Mouse (Mus musculus) adrenal gland, adult 18-20 months (tissue): ENCODE results near the gene Nxpe5. TPM values are rescaled to one million over a fixed set of nuclear protein-coding genes. Genes with fewer than 3 reads are reported as not detected.
A peak's percentile ranks its signal among the peaks of the same experiment; 100 is the strongest.
"Not testable (repeated sequence)": the region's sequence is repeated elsewhere in the genome, so short reads cannot be mapped to it uniquely, and the experiment has no call there.

Experiments
- DNase-seq, 2 experiments: peaks; one replicate each; pipeline ENCODE4 v3.0.0; 2021 to 2022; ENCODE audit warnings: low spot score in 2 of 2
- long read RNA-seq, 2 experiments: library from polyadenylated mRNA; stranded (forward); transcript quantifications; one replicate each; pipeline ENCODE4 v2.0.0; 2021
- total RNA-seq, 2 experiments: library from RNA; stranded (reverse); gene quantifications; 1 replicate in 1 of 2; 2 replicates in 1 of 2; pipeline ENCODE4 v1.2.3; 2021

Nxpe5 gene
- under 1 TPM in 1 of 2 experiments, not detected in 1; 0.48 TPM for total RNA-seq
- long read RNA-seq, experiment 1 = 0 reads
- long read RNA-seq, experiment 2 = 0 reads

DNA sequence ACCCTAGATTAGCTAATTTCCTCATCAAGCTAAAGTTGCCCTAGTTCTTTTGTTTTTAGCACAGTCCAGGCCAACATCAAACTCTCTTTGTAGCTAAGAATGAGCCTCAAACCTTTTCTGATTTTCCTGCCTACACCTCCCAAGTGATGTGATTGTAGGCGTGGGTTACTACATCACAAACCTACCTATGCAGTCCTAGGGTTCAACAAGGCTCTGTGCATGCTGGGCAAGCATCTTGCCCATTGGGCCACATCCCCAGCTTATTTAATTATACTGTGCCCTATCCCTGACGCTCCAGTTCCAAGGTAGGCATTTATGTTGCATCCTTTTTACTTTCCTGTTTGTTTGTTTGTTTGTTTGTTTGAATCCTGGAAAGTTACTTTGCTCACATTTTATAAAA lies at the start of gene Nxpe5:
Nxpe5 (plus strand) TSS at position 199 of the 400 bp plus-strand sequence.
- no peak for DNase-seq

DNA sequence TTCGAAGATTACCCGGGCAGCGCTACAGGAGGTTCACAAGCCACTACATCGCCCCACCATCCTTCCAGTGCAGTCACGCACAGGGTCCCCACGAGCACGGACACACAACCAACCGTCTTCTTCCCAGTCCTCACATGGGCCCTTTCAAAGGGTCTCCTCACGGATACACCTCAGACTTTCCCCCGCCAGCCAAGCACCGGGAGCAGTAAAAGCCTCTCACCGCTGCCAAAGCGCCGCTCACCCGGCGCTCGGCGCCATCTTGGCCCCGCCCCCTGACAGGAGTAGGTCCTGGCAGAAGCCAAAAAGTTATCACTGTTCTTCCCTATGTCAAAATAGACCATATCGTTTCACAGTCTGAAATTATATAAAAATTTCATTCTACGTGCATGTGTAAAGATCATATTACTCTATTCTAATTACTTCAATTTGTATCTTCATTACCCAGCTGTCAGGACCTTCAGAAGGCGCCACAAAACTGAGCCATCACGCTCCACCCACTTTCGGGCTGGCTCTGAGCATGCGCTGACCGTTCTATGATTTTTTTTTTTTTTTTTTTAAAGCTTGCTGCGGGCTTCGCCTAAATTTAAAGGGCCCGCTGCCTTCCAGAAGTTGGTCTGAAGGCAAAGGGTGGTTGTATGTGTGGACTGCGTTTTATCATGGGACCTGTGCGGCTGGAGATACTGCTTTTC lies 38.6 kb upstream of the Nxpe5 start, which contains the start of the genes Taf6 and Cnpy4:
Taf6 (minus strand) TSS at position 502 of the 689 bp plus-strand sequence.
Cnpy4 (plus strand) TSS at position 536 of the 689 bp plus-strand sequence.
- peak; percentile 70 to 77 for DNase-seq

DNA sequence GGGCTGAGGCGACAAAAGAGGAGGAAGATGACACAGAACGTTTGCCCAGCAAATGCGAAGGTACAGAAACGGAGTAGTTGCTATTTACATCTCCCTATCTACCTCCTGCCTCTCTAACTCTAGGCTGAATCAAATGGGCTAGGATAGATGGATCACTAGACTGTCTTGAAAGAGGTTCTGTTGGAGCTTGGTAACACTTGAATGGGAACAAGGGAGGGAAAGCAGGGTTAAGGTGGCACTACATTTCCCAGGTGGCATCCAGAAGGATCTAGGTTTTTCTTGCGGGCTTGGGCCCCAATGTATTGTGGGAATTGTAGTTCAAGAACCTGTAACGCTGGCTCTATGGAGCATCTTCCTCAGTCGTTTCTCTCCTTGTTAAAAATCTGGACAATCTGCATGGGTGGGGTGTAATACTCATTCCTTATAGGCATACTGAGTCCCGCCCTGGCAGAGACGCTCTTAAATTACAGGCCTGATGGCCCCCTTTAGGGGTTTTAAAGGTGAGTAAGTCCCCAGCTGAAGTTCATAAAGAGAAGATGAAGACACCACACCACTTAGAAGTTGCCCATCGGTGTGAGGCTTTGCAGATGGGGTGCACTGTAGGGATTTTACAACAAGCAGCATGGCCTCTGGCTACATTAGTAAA lies 37.9 kb upstream of the Nxpe5 start:
- DNase-seq = peak; percentile 44 to 53

DNA sequence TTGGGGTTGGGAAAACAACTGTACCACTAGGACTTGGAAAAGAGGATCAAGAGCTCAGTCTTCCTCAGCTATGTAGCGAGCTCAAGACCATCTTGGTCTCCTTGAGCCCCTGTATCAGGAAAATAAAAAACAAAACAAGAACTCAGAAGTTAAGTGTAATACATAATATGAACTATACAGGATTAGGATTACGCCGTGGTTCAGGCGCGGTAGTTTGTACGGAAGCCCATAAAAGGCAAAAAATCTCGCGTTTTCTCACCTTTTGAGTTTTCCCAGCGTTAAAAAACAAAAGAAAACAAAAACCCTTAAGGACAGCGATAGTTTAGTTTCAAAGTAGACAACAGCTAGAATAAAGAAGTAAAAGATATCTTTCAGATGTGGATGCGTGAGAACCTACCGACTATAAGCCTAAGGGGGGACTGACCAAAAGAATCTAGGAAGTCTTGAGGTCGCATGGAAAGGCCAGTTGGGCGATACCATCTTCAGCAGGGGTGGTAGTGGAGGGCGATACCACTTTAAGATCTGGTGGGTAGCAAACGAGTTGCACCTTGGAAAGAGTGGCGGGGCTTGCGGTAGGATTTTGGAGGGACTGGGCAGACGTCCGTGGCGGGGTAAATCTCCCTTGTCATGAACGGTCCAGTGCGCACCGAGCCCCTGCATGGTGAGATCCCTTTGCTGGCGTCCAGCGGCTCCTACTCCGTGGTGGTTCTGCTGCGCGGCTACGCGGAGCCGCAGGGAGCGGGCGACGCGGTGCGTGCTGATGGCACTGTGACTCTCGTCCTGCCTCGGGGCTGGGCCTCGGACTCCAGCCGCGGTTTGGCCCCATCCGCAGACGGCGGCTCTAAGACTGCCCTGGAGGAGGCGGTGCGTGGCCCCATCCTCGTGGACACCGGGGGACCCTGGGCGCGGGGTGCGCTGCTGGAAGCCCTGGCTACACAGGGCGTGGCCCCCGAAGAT lies 31.6 kb upstream of the Nxpe5 start, which contains the start of gene Mblac1:
Mblac1 (plus strand) TSS at position 544 of the 957 bp plus-strand sequence.
- DNase-seq = peak; percentile 78 to 79

DNA sequence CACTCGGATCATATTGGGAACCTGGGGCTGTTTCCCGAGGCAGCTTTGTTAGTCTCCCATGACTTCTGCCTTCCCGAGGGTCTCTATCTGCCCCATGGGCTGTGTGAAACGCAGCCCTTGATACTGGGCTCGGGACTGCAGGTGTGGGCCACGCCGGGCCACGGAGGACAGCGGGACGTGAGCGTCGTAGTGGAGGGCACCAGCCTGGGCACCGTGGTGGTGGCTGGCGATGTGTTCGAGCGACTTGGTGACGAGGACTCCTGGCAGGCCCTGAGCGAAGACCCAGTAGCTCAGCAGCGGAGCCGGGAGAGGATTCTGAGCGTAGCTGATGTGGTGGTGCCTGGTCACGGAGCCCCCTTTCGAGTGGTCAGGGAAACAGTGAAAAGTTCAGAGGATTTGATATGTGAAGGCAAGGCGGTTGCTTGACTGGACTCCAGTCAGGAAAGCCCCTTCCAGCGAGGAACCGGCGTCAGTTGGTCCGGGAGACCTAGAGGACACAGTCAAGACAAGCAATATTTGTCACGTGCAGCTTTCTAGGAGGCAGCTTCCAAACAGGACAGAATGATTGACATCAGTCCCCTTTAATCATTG lies 30.8 kb upstream of the Nxpe5 start:
- peak; percentile 41 to 42 for DNase-seq

DNA sequence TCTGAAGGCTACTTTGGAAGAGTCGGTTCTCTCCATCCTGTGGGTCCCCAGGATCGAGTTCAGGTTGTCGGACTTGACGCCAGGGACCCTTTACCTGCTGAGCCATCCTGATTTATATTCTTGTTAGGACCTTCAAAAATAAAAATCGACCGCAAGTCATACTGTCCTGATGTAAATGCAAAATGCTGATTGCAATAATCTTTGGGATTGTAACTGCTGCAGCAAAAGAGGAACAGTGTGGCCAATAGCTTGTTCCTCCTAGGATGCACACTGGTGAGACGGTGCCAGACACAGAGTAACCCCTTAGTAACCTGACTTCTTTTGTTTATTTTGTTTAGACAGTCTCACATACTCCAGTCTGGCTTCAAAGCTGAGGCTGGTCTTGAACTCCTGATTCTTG lies 30.2 kb upstream of the Nxpe5 start:
- DNase-seq = no peak

DNA sequence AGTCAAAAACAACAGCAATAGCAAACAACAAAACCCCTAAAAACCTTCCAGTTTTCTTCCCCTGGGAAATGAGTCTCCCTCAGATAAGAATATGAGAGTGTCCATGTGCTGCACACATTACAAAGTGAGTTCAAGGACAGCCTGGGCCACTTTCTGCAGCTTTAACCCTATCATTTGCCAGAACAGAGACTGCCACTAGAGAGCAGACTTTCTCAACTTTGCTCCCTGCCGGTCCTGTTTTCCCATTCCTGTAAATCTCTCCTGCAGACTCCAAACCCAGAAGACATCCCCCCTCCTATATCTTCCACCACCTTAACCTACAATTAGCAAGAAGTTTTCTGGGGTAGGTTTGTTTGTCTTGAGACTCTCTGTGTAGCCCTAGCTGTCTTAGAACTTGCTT lies 26.1 kb upstream of the Nxpe5 start:
- DNase-seq = peak in 1 of 2 experiments; percentile 19

DNA sequence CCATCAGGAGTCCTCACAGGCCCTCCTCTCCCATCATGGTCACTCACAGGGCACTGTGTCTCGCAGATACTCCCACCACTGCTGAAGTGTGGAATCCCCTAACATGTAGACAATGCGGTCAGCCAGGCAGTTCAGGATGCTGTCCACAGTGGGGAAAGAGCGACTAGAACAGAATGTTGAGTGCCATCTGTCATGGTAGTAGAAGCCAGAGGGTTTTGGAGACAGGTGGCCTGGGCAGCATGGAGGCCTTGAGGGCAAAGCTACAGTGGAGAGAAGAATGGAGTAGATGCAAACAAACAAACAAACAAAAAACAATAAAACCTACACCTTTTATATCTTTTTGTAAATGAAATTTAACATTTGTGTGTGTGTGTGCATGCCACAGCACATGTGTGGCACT lies 23.6 kb upstream of the Nxpe5 start:
- no peak for DNase-seq

DNA sequence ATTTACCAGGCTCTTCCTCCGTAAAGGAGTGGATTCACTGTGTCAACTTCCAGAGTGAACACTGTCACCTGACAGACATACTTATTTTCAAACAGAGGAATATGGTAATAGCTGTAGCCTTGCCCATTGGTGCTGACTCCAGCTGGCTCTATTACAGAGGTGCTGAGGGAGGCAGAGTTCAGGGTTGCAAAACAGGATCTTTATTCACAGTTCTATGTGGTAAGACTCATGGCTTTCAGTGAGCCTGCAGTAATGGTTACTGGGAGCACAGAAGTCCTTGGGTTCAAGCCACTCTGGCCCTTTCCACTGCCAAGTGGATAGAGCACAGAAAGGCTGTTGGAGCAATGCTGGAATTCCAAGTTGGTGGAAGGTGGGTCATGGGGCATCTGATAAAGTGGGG lies 18.4 kb upstream of the Nxpe5 start:
- DNase-seq = no peak

DNA sequence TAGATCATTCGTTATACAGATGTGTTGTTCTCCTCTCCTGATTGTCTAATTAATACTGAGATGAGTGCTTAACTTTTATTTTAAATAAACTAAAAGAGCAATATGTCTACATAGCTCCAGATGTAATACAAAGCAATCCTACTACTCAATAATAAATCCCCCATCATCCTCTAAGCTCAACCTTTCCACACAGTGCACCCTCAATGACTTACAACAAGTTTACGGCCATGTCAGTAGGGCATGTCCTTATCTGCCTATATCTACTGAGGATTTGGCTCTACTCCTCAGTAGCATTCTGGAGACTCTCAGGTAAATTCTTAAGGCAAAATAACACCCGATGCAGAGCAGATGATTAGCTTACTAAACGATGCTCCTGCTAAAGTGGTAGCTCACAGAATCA lies 17.8 kb upstream of the Nxpe5 start:
- DNase-seq = no peak

DNA sequence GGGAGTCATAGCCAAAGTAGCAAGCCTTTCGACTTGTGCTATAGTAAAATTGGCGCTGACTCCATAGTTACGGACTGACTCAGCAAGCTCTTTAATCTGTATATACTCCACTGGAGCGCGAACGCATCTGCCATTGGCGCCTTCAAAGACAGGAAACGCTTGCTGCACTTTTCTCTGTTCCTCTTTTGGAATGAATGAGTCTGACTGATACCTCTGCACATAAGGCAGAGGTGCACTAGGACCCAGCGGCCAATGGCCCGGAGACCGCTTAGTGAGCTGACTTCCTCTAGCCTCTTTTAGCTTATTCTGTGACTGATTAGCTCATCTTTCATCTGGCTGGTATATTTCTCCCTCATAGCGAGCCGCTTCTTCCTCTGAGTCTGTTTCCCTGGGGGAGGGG lies 9.1 kb upstream of the Nxpe5 start:
- DNase-seq = not testable (repeated sequence)

DNA sequence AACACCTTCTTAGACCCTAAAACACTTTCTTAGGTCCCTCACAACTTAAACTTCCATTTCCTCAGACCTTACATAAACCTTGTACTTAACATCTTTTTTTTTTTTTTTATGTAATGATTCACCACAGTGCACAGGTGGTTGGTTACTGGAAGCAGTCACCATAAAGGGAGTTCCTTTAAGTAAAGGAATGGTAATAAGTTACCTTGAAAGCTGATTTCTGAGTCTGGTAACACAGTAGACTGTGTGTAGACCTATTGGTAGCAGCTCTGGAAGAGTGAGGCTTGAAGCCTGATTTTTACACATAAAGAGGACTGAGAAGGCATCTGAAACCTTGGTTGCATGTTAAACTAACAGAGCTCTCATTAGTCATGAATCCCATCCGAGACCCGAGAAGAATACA lies 5.8 kb upstream of the Nxpe5 start:
- no peak for DNase-seq

DNA sequence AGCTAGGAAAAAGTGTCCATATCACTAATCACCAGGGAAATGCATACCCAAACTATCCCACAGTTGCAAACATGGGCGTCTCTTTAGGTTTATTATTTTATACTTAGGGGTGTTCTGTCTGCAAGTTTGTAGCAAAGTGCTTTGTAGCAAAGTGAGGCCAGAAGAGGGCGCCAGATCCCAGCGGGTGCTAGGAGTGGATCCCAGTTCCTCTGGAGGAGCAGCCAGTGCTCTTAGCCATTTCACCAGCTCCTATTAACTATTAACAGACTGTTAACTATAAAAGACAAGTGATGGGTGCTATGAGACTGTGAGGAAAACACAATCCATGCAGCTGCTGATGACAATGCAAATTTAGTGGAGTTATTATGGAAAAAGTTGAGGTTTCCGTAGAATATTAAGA lies 3.6 kb upstream of the Nxpe5 start:
- DNase-seq = peak; percentile 92

DNA sequence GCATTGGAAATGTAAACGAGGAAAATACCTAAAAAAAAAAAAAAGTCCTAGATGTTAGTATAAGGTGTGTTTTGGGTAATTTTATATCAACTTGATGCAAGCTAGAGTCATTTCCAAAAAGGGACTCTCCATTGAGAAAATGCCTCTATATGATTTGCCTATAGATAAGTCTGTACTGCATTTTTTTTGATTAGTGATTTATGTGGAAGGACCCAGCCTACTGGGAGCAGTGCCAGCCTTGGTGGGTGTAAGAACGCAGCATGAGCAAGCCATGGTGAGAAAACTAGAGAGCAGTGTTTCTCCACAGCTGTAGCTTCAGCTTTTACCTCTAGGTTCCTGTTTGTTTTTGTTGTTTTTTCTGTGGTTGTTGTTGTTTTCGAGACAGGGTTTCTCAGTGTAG lies 2.4 kb upstream of the Nxpe5 start:
- no peak for DNase-seq

DNA sequence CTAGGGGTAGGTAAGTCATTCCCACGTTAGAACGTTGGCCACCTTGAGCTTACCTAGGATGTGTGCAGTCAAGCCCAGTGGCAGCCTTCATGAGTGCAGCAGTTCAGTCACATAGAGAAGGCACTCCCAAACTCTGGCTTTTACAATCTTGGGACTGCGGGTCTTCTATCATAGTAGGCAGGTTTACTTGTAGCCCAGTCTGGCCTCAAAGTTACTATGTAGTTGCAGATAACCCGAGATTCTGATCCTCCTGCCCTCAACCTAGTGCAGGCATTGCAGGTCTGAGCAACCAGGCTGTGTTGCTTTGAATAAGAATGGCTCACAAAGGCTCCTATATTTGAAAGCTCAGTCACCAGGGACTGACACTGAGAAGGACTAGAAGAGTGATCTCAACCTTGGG lies 793 bp downstream of the Nxpe5 start:
- DNase-seq = no peak

DNA sequence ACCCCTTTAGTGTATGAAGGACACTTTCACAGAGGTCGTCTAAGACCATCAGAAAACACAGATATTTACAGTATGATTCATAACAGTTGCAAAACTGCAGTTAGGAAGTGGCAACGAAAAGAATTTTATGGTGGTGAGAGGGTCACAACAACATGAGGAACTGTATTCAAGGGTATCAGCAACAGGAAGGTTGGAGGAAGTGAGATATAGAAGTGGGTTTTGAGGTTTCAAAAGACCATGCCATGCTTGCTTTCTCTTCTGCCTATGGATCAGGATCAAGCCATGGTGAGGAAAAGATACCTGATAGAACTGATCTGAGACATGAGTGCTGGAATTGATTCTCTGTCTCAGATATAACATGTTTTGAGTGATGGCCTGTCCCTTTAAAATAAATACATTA lies 1.7 kb downstream of the Nxpe5 start:
- DNase-seq = no peak

DNA sequence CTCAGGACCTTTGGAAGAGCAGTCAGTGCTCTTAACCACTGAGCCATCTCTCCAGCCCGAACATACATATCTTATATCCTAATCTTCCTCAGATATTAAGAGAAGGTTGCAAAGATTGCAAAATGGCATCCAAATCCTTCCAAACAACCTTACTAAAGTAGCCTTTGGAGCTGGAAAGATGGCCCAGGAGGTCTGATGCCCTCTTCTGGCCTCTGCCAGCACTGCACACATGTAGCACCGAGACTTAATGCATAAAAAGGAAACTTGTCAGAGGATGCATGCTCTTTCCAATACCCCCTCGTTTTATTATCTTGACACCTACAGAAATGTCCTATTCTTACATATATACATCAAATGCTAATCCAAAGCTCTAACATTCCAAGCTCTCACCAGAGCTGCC lies 2.3 kb downstream of the Nxpe5 start:
- DNase-seq = peak in 1 of 2 experiments; percentile 51

DNA sequence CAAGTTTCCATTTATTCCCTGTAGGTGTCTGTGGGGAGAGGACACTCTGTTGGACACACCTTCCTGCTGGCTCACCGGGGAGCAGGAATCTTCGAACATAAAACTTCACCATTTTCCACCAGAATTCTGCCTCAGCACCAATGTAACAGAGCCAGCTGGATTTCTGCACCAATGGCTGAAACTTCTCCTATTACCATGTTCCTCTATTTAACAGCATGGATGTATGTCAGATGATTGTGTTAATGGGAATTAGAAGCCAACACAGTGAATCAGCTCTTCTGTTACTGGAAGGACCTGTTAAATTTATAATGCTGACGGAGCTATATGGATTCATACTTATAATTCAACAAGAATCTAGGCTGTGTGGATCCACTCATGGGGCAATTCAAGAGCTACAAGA lies 3.8 kb downstream of the Nxpe5 start:
- no peak for DNase-seq

DNA sequence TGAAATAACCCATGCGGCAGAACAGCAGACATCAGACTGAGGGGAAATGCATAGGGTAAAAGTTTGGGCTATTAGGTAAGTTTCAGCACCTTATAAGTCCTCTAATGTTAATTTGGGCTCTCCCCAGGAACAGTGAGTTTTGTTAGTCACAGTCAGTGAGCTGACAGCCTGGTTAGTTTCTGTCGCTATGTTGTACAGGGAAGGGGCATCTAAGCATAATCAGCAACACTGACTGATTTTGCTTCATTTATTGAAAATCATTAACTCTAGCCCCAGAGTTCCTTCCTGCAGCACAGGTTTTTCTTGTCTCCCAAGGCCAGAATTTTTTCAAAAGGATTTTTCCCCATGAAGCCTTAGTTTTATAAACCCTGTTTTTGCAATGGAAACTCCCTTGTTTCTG lies 8.1 kb downstream of the Nxpe5 start:
- no peak for DNase-seq

DNA sequence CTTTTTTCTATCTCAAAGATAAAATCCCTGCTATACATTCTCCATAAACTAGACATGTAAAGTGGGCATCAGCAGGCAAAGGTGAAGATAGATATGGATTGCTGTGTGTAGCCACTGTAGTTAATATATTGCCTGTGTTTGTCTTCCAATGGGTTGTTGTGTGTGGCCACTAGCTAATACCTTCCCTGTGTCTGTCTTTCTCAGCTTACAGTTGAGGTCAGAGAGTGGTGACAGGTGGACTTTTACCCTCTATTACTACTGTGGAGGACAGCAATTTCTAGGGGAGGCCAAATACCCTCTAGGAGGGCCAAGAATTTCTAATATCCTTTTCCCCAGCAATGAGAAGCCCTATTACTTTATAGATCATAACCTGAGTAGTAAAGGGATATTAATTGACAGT lies 8.5 kb downstream of the Nxpe5 start:
- no peak for DNase-seq

DNA sequence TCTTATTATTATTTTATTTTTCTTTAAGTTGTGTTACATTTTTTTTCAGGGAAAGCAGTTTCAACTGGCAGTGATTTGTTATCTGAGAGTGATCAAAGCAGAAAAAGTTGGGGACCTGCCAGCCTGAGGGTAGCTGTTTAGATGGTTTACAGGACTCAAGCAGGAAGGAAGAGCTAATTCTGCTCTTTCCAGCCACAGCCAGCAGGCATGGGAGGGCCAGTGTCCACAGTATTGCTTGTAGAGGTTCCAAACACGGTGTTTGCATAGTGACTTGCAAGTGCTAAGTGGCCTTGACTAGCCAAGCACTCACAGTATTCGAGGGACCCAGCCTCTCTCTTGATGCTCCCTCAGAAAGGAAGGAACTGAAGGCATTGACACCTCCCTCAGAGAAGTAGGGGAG lies 15.8 kb downstream of the Nxpe5 start:
- DNase-seq = no peak
